Mouse (Mus musculus): ENCODE measurements around the gene Scgb1b27. TPM values are rescaled to one million over a fixed set of nuclear protein-coding genes. Genes with fewer than 3 reads are reported as not detected.

Gene Scgb1b27
- total and polyA plus RNA-seq, 3 experiments, result not detected

Other genes starting within 250 kb of the Scgb1b27 start
- gene Scgb2b26, start 76.4 kb upstream of the Scgb1b27 start, total RNA-seq (2012; rRNA removed), result not detected in 2 replicates
- gene Scgb2b26, start 76.4 kb upstream of the Scgb1b27 start, total RNA-seq (2014; rRNA removed), result not detected in 2 replicates
- not detected in 2 replicates for gene Scgb2b26, start 76.4 kb upstream of the Scgb1b27 start, polyA plus RNA-seq (2012; ENCODE audit: insufficient read length, low read depth)
- gene Scgb2b27, start 7.5 kb upstream of the Scgb1b27 start, total RNA-seq (2012; rRNA removed), result not detected in 2 replicates
- gene Scgb2b27, start 7.5 kb upstream of the Scgb1b27 start, total RNA-seq (2014; rRNA removed), result not detected in 2 replicates
- not detected in 2 replicates for gene Scgb2b27, start 7.5 kb upstream of the Scgb1b27 start, polyA plus RNA-seq (2012; ENCODE audit: insufficient read length, low read depth)
- not detected in 2 replicates for gene Scgb1b30, start 73.9 kb downstream of the Scgb1b27 start, total RNA-seq (2012; rRNA removed)
- gene Scgb1b30, start 73.9 kb downstream of the Scgb1b27 start, total RNA-seq (2014; rRNA removed), result not detected in 2 replicates
- gene Scgb1b30, start 73.9 kb downstream of the Scgb1b27 start, polyA plus RNA-seq (2012; ENCODE audit: insufficient read length, low read depth), result not detected in 2 replicates
- gene Wtip, start 111.8 kb downstream of the Scgb1b27 start, total RNA-seq (2012; rRNA removed), result not detected in 2 replicates
- gene Wtip, start 111.8 kb downstream of the Scgb1b27 start, total RNA-seq (2014; rRNA removed), result not detected in 2 replicates
- not detected in 2 replicates for gene Wtip, start 111.8 kb downstream of the Scgb1b27 start, polyA plus RNA-seq (2012; ENCODE audit: insufficient read length, low read depth)
- 161 and 180 TPM in 2 replicates for gene Uba2, start 148.1 kb downstream of the Scgb1b27 start, total RNA-seq (2012; rRNA removed)
- 341 and 373 TPM in 2 replicates for gene Uba2, start 148.1 kb downstream of the Scgb1b27 start, total RNA-seq (2014; rRNA removed)
- gene Uba2, start 148.1 kb downstream of the Scgb1b27 start, polyA plus RNA-seq (2012; ENCODE audit: insufficient read length, low read depth), result 180 and 202 TPM in 2 replicates
- gene Pdcd2l, start 175.2 kb downstream of the Scgb1b27 start, total RNA-seq (2012; rRNA removed), result 41.4 and 51.6 TPM in 2 replicates
- gene Pdcd2l, start 175.2 kb downstream of the Scgb1b27 start, total RNA-seq (2014; rRNA removed), result 39.5 and 41.2 TPM in 2 replicates
- gene Pdcd2l, start 175.2 kb downstream of the Scgb1b27 start, polyA plus RNA-seq (2012; ENCODE audit: insufficient read length, low read depth), result 27.9 and 30.1 TPM in 2 replicates
- gene Gpi1, start 208.9 kb downstream of the Scgb1b27 start, total RNA-seq (2012; rRNA removed), result 243 and 332 TPM in 2 replicates
- 227 and 278 TPM in 2 replicates for gene Gpi1, start 208.9 kb downstream of the Scgb1b27 start, total RNA-seq (2014; rRNA removed)
- gene Gpi1, start 208.9 kb downstream of the Scgb1b27 start, polyA plus RNA-seq (2012; ENCODE audit: insufficient read length, low read depth), result 681 and 693 TPM in 2 replicates
- not detected in 2 replicates for gene Gm6096, start 229.6 kb downstream of the Scgb1b27 start, total RNA-seq (2012; rRNA removed)
- gene Gm6096, start 229.6 kb downstream of the Scgb1b27 start, total RNA-seq (2014; rRNA removed), result not detected in 2 replicates
- gene Gm6096, start 229.6 kb downstream of the Scgb1b27 start, polyA plus RNA-seq (2012; ENCODE audit: insufficient read length, low read depth), result not detected in 2 replicates

All from CH12.LX (cell line).